Mouse (Mus musculus) kidney, postnatal 36 days (tissue): ENCODE results near the gene Snrpc.

Experiments used
- DNase-seq, 2 experiments: peaks; one replicate each; pipeline ENCODE4 v3.0.0; 2021 to 2022; ENCODE audit warnings: mixed read lengths in 2 of 2

Snrpc gene

DNA sequence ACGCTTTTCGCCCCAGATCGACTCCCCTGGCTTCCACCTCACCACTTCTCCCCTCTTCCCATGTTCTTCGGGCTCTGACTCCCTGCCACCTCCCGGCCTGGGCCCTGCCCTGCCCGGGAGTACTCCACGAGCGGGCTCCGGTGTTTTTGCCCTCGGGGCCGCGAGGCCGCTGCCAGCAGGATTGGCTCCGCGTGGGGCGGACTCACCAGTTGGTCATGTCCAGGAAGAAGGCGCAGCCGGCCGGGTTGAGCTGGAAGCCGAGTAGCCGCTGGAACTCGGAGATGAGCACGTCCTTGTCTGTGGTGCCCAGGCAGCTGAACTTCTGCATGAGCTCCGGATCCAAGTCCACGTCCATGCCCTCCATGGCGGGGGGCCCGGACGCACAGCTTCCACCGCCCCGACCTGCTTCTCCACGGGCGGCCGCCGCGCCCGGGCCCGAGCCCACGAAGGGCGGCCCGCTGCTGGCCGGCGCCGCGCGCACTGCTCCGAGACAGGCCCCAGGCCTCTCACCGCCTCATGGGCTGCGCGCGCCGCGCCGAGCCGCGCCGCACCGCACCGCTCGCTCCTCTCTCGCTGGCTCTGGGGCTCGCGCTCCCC is 17.9 kb upstream of the Snrpc start:
- peak; percentile 54 to 72 for DNase-seq

GRCm38 (mm10) chr17:27820568-27821406 is 17.2 kb upstream of the Snrpc start, which contains the start of gene D17Wsu92e:
Gene D17Wsu92e (minus strand): TSS chr17:27820648.
- peak; percentile 98 to 99 for DNase-seq

DNA sequence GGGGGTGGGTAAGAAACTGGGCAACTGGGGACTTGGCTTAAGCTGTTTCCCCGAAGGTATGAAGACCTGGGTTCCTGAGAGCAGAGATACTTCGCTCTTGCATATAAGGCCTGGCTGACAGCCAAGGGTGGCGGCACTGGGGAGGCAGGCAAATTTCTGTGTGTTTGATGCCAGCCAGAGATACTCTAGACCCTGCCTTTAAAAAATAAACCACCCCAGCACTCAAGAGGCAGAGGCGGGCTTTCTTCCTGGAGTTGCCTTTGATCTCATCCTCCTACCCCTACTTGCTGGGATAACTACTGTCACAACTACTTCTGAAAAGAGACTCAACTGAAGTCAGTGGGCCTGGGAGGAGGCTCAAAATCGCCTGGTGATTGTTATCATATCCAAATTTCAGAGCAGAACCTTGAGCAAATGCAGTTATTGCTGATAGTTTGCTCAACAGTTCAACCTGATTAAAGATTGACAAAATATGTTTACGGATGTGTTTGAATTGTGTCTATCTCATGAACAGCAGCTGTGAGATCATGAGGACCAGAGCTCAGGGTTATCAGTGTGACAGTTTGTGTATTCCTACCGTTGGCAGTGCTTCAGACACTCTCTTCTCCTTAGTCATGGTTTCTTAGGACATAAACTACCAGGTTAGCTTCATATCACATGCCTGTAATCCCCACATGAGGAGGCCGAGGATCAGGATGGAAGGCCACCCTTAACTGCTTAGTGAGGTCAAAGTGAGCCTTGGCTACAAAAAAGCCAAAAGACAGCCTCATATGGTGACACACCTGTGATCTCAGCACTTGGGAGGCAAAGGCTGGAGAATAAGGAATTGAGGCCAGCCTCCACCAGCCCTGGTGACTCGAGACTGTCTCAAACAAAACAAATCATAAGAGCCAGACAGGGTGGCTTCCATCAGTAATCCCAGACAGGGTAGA is 16.3 kb upstream of the Snrpc start:
- peak; percentile 71 to 83 for DNase-seq

DNA sequence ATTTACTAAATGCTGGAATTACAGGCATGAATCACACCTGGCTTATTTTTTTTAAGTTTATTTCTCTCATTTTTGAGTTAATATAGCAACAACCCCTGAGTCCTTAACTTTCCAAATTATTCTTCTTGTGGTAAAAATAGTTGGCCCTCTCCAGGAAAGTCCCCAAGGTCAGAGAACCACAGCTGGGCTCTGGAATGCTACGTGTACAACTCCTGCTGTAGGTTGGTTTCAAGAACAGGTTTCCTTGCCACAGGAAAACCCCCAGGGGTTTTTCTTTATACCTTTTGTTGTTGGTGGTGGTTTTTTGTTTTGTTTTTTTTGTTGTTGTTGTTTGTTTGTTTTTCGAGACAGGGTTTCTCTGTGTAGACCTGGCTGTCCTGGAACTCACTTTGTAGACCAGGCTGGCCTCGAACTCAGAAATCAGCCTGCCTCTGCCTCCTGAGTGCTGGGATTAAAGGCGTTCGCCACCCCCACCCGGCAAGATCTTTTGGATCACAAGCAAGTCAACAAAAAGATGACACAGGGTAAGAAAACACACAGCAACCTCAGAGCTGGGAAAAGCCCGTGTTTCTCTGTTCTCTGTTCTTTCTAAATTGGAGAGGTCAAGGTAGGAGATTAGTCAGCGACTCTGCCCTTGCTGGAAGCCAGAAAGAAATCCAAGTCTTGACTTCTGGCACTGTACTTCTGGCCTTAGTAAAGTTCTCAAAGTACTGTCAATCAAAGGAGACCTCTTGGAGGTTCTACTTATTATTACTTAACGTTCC is 14.6 kb upstream of the Snrpc start:
- DNase-seq = no peak

GRCm38 (mm10) chr17:27824941-27825340 is 13.0 kb upstream of the Snrpc start:
- DNase-seq = no peak

- no peak for DNase-seq
Measured at GRCm38 (mm10) chr17:27825539-27825938, 12.4 kb upstream of the Snrpc start.

DNA sequence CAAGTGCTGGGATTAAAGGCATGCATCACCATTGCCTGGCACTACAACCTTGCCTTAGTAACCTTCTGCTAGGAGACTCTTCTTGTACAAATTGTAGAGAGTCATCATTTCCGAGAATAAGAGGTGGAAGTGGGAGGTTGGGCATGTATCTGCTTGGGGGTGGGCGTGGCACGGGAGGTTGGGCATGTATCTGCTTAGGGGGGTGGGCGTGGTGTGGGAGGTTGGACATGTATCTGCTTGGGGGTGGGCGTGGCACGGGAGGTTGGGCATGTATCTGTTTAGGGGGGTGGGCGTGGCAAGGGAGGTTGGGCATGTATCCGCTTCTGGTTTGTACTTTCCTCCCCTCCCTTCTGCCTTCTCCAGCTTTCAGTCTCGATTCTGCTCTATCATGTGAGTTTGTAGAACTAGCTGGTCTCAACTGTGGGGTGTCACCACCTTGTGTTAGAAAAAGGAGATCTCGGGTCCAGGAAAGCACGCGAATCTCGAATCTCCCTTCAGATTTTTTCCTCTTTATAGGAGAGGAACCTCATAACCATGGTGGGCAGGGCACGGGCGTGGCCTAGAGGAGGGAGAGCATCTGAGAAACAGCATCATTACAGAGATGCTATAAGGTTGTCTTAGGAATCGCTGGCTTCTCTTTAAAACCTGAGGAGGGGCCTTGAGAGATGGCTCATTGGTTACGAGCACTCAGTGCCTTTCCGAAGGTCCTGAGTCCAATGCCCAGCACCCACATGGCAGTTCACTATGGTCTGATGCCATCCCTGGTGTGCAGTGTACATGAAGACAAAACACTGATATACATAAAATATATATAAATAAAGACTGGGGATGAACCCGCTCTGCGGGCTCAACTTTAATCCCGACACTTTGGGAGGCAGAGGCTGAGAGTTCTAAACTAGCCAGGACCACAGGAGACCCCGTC is 11.7 kb upstream of the Snrpc start:
- DNase-seq = peak; percentile 83 to 84

DNA sequence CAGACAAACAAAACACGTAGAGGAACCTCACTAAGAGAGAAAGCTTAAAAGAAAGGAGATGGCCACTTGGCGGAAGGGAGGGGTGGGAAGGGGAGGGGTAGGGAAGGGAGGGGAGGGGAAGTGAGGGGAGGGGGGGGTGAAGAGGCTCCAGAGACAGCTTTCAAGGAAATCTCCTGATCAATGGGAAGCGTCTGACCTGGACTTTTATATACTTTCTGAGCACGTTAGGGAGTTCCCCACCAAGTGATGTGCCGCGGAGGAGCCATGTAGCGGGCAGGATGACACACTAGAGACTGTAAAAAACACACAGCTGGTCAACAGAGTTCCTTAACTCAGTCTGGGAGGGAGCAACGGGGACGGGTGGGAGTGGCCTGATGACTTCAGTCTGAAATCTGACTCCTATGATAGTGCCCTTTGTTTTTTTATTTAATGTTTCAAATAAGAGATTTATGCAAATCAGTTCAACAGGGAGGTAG is 11.0 kb upstream of the Snrpc start:
- DNase-seq = peak; percentile 40 to 53

DNA sequence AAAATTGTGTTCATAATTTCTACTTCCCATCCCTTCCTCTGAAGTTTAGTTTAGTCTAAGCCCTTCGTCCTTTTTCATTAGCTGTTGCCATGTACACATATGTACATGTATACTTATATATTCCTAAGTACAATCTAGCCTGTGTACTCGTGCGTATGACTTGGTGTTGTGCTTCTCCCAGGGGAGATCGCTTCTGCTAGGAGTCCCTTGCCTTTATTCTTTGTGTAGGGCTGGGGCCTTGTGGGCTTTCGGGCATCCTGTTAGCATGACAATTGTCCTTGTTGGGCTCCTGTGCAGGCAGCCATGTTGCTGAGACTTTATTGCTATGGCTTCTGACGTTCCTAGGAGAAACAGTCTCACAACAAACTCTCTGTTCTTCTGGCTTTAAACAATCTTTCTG is 10.4 kb upstream of the Snrpc start:
- DNase-seq = no peak

- DNase-seq = peak in 1 of 2 experiments; percentile 58
Measured at GRCm38 (mm10) chr17:27830411-27830810, 7.5 kb upstream of the Snrpc start.

DNA sequence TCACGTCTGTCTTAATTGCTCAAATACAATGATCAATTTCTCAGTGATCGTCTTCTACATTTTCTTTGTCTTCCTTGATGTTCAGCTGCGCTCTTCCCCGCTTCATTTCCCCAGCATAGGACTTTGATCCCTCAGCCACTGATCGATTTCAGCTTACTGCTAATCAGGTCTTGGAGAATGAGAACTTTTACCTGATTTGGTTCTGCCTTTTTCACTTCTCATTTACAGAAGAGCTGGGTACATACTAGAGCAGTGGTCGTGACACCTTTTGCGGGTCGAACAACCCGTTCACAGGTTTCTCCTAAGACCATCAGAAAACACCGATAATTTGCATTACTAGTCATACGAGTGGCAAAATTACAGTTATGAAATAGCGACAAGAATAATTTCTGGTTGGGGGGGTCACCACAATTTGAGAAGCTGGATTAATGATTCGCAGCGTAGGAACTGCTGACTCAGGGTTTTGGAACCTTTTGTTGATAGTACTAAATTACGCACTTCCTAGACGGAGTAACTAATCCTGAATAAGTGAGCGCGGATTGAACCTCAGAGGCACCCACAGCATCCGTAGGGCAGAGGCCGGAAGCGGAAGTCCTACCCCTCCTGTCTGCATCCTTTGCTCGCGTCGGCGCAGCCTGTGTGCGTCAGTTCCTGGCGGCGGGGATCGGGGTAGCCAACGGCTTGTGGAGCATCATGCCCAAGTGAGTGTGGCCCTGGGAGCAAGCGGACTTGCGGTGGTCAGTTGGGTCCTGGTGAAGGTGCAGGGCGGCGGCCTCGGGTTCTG is 1.7 kb downstream of the Snrpc start:
- DNase-seq = peak; percentile 97 to 98

- DNase-seq = no peak
Measured at GRCm38 (mm10) chr17:27848351-27848750, 10.4 kb downstream of the Snrpc start.

DNA sequence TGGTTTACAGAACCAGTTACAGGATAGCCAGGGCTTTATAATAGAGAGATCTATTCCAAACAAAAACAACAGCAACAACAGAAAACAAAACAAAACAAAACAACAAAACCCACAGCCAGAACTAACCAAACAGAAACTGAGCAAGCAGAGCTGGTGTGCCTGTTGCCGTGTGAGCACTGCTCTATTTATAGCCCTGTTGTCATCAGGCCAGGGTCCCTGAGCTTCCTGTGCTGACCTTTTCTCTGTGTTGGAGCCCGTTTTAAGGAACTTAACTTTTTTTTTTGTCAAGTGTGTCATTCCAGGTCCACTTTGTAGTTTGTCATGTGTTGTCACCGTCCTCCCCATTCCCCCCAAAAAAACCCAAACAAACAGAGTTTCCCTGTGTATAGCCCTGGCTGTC is 13.1 kb downstream of the Snrpc start:
- DNase-seq = no peak

DNA sequence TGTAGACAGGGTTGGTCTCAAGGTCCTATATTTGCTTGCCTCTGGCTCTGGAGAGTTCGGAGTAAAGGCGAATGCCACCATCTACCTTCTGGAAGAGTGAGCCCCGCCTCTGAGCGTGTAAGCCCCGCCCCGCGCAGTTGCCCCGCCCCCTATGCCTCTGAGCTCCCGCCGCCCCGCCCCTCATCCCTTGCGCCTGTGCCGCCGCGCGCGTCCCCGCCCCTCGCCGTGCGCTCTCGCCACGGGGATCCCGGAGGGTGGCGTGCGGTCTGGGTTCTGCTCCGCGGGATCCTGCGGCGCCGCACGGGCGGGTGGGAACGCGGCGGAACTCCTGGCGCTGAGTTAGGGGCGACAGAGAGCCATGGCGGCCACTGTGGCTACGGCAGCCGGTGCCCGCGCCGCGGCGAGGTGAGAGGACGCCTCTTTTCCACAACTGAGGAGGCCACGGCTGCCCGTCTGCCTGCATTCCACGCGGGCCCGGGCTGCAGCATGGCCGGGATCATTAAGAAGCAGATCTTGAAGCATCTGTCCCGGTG is 18.4 kb downstream of the Snrpc start, which contains the start of gene Uhrf1bp1:
TSS of gene Uhrf1bp1 (plus strand) at position 177 of the 533 bp plus-strand sequence.
- DNase-seq = peak; percentile 84 to 95

DNA sequence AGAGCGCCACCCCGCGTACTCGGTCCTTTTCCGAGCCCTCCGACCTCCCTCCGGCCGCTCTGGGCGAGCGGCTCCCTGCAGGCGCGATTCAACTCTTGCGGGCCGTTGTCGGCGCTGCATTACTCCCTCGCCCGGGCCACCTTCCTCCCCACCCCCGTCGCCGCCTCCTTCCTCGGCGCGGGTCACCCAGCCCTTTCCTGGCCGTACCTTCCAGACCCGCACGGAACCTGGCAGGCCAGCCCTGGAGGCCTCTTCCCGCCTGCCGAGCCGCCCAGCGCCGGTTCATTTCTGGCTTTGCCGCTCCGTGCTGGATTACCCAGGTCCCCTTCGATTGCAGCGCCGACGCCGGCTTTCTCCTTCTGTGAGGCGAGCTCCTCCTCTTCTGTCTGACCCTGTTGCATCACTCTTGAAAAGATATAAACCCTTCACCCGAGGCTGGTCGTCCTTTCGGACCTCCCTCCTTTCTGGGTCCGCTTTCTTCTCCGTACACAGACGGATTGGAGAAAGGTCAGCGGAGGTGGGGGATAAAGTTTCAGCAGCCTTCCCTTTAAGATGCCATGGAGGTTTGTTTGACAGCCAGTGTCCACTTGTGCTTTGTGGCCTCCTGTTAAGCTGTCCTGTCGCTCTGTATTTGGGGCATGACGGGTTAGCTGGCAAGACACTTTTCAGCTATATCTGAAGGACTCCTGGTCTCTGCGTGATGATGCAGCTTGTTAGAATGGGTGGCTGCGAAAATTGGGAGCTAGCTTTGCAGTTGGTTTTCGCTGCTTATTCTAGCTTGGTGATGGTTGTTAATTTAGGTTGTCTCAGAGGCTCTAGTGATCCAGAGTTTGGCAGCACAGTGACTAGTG is 19.1 kb downstream of the Snrpc start:
- DNase-seq = peak; percentile 79 to 85

GRCm38 (mm10) chr17:27857649-27858475 is 19.9 kb downstream of the Snrpc start:
- DNase-seq = no peak

DNA sequence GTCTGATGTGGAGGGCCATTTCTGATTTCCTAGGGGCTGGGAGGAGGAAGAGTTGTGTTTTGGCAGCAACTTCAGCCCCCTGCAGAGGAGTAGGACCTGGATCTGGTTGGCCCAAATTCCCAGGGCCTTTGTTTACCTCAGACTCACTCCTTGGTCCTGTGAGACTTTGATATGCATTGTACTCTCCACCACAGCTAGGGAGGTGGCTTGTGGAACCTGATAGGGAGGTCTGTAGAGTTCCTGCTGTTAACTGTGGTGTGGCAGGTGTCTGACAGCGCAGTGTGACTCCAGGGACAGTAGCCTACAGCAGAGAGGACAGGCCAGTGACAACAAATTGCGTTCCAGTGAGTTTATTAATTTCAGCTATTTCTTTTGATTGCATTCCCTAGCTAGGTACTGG is 21.2 kb downstream of the Snrpc start:
- no peak for DNase-seq

GRCm38 (mm10) chr17:27865461-27865860 is 27.5 kb downstream of the Snrpc start:
- DNase-seq = no peak
